Mouse (Mus musculus): ENCODE measurements around the gene Pld6.
A peak's percentile ranks its signal among the peaks of the same experiment; 100 is the strongest.

DNA sequence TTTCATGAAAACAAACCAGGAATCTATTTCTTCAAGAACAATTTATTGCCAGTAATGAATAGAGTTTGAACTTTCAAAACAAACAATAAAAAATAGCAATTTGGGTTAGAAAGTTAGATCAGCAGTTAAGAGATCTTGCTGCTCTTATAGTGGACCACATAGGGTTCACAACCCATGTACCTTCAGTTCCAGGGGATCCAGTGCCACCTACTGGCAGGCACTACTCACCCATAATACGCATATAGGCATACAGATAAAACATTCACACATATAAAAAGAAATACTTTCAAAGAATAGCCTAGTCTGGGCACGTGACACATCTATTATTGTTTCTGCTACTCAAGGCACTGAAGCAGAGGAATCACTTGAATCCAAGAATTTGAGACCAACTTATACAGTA is 40.8 kb downstream of the Pld6 start:
- peak; percentile 91 for TF ChIP-seq CTCF (IDR thresholded peaks at IDR 0.05)
- TF ChIP-seq EP300 (IDR thresholded peaks at IDR 0.05; ENCODE audit: insufficient read depth, low read depth, low read length), result 0 out of 2 replicates have a peak, but pooled peaks have one; percentile 68

All from heart, adult 2 months (tissue).